Mouse (Mus musculus): ENCODE measurements at regions not wholly inside any gene's neighbourhood (a gene's known extent, or its start where the extent isn't known, plus 50 kb on each side); places are given as distances from the start of the nearest gene placed in this dataset.

DNA sequence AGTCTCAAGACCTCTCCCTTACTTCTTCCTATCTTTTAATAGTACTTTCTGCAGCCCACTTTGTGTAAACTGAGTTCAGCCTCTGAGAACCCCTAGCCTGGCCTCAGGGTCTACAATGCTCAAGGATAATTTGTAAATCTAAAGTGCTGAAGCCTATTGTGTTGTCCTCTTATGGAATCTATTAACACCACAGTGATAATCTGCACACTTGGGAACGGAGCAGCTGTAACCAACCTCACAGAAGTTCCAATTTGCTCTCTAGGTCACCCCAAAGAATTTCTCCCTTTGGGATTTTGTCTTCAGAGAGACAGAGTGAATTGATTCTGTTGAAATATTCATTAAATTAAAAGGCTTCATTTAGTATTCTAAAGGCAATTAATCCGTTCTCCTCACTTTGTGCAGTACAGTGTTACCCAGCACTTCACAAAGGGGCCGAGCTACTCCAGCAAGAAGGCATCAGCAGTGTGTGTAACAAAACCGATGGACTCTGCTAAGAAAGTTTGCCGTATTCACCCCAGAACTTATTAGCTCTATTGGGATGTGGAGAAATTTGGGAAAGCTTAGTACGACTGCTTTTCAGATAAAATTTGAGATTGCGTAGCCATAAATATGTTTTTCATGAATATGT is 773.7 kb downstream of the Dach1 start:
- H3K9ac ChIP-seq (ENCODE audit: low read length) = no peak overlapping the region
- H3K36me3 ChIP-seq (ENCODE audit: control insufficient read depth, insufficient read depth) = no peaks in the 10 kb centered on the region
- H3K27me3 ChIP-seq (ENCODE audit: control insufficient read depth, insufficient read depth, low read length) = no peaks in the 10 kb centered on the region
- no peak overlapping the region for H3K4me2 ChIP-seq (ENCODE audit: low read depth, low read length)
- no peak overlapping the region for H3K27ac ChIP-seq (ENCODE audit: low read length)
- no peak overlapping the region for H3K4me3 ChIP-seq (ENCODE audit: low read length)
- no peak for ATAC-seq (replicated peaks; ENCODE audit: extremely low read depth, insufficient read depth, low FRiP score)
- H3K4me1 ChIP-seq (ENCODE audit: control insufficient read depth, insufficient read depth, low read length) = no peaks in the 10 kb centered on the region
- no peaks in the 10 kb centered on the region for H3K9me3 ChIP-seq (replicated peaks; ENCODE audit: control insufficient read depth, low read length)
- WGBS = 78% methylated on average over 7 of the region's 7 CpGs

DNA sequence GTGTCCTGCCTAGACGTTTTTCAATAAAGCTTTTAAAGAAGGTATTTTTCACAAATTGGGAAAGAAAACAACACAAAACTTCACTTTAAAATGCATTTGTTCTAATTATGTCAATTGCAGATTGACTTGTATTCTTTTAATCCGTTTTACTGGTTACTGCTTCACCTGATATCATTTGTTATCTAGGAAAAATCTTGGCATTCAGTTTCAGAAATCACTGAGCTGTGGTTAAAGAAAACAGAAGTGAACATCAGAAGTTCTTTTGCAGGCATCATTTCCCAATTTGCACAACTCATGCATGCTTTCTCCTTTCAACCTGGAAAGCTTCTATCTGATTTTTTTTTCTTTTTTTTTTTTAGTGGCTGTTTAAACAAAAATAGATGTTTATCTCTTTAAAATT is 780.6 kb downstream of the Dach1 start:
- no peak overlapping the region for H3K9ac ChIP-seq (ENCODE audit: low read length)
- no peak overlapping the region for H3K27ac ChIP-seq (ENCODE audit: low read length)
- 55% methylated on average over 2 of the region's 2 CpGs for WGBS
- no peak overlapping the region for H3K4me2 ChIP-seq (ENCODE audit: low read depth, low read length)
- H3K4me1 ChIP-seq (ENCODE audit: control insufficient read depth, insufficient read depth, low read length) = no peaks in the 10 kb centered on the region
- no peak for ATAC-seq (replicated peaks; ENCODE audit: extremely low read depth, insufficient read depth, low FRiP score)
- H3K9me3 ChIP-seq (replicated peaks; ENCODE audit: control insufficient read depth, low read length) = no peaks in the 10 kb centered on the region
- H3K27me3 ChIP-seq (ENCODE audit: control insufficient read depth, insufficient read depth, low read length) = no peaks in the 10 kb centered on the region
- H3K4me3 ChIP-seq (ENCODE audit: low read length) = no peak overlapping the region
- no peaks in the 10 kb centered on the region for H3K36me3 ChIP-seq (ENCODE audit: control insufficient read depth, insufficient read depth)

DNA sequence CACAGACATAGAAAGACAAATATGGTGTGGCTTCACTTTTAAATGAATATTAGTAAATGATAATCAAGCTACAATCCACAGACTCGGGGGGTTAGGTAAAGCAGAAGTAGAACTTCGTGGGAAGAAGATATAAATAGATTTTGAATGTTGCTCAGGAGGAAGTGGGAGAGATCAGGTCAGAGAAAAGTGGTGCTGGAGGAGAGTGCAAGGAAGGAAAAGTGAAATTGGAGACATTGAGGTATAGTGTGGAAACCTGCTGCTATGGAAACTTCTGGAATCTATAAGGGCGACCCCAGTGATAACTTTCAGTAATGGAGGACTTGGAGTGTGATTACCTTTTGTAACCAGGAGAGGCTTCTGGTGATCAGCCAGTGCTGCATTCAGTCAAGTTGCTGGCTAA is 789.4 kb downstream of the Dach1 start:
- no peaks in the 10 kb centered on the region for H3K4me1 ChIP-seq (ENCODE audit: control insufficient read depth, insufficient read depth, low read length)
- no peak overlapping the region for H3K9ac ChIP-seq (ENCODE audit: low read length)
- no peak overlapping the region for H3K4me3 ChIP-seq (ENCODE audit: low read length)
- H3K27ac ChIP-seq (ENCODE audit: low read length) = no peak overlapping the region
- no peak overlapping the region for H3K4me2 ChIP-seq (ENCODE audit: low read depth, low read length)
- H3K27me3 ChIP-seq (ENCODE audit: control insufficient read depth, insufficient read depth, low read length) = no peaks in the 10 kb centered on the region
- H3K9me3 ChIP-seq (replicated peaks; ENCODE audit: control insufficient read depth, low read length) = no peaks in the 10 kb centered on the region
- ATAC-seq (replicated peaks; ENCODE audit: extremely low read depth, insufficient read depth, low FRiP score) = no peak
- 43% methylated on average over 3 of the region's 3 CpGs for WGBS
- H3K36me3 ChIP-seq (ENCODE audit: control insufficient read depth, insufficient read depth) = no peaks in the 10 kb centered on the region

DNA sequence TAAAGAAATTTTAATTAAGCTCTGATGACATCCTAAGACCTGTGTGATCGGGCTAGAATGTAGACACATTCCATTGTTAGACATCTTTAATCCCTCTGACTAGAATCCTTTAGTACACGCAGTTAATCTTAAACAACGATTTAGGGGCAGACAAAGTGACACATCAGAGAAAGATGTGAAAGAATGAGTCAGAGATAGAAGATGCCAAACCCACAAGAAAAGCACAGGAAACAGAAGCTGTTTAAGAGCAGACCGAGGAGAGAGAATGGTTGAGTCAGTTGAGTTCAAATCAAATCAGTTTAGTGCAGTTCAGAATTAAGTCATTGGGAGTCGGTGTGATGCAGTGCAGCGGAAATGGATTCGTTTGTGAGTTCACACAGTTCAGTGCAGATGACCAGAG is 812.6 kb downstream of the Dach1 start:
- H3K27me3 ChIP-seq (ENCODE audit: control insufficient read depth, insufficient read depth, low read length) = no peaks in the 10 kb centered on the region
- WGBS = 83% methylated on average over 7 of the region's 7 CpGs
- H3K27ac ChIP-seq (ENCODE audit: low read length) = no peak overlapping the region
- ATAC-seq (replicated peaks; ENCODE audit: extremely low read depth, insufficient read depth, low FRiP score) = no peak
- H3K4me3 ChIP-seq (ENCODE audit: low read length) = no peak overlapping the region
- no peak overlapping the region for H3K9ac ChIP-seq (ENCODE audit: low read length)
- H3K36me3 ChIP-seq (ENCODE audit: control insufficient read depth, insufficient read depth) = no peaks in the 10 kb centered on the region
- no peak overlapping the region for H3K4me2 ChIP-seq (ENCODE audit: low read depth, low read length)
- H3K9me3 ChIP-seq (replicated peaks; ENCODE audit: control insufficient read depth, low read length) = no peaks in the 10 kb centered on the region
- H3K4me1 ChIP-seq (ENCODE audit: control insufficient read depth, insufficient read depth, low read length) = no peaks in the 10 kb centered on the region

DNA sequence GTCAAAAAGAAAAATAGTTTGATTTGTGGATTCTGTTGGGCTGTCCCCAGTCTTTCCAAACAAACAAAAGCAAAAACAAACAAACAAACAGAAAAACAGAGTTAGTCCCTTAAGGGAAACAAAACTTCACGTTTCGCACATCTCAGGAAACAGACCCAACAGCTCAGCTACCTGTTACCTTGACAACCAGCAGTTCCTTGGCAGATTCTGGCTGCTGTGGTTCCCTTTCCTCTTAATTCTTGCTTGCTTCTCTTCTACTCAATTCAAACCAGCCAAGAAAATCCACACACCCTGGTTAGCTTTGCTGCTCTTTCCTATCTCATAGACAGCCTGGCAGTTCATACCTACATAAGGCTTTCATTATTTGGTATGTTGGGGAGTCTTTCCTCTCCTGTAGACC is 821.6 kb downstream of the Dach1 start:
- Histone ChIP-seq H3K36me3 (ENCODE audit: control insufficient read depth, insufficient read depth) (no peaks in the 10 kb centered on the region), H3K4me2 (ENCODE audit: low read depth, low read length) (no peak overlapping the region), H3K9me3 (replicated peaks; ENCODE audit: control insufficient read depth, low read length) (no peaks in the 10 kb centered on the region), H3K4me3 (ENCODE audit: low read length) (no peak overlapping the region), H3K27me3 (ENCODE audit: control insufficient read depth, insufficient read depth, low read length) (no peaks in the 10 kb centered on the region), H3K27ac (ENCODE audit: low read length) (no peak overlapping the region), H3K9ac (ENCODE audit: low read length) (no peak overlapping the region), H3K4me1 (ENCODE audit: control insufficient read depth, insufficient read depth, low read length) (no peaks in the 10 kb centered on the region)
- 61% methylated on average over 2 of the region's 2 CpGs for WGBS
- no peak for ATAC-seq (replicated peaks; ENCODE audit: extremely low read depth, insufficient read depth, low FRiP score)

DNA sequence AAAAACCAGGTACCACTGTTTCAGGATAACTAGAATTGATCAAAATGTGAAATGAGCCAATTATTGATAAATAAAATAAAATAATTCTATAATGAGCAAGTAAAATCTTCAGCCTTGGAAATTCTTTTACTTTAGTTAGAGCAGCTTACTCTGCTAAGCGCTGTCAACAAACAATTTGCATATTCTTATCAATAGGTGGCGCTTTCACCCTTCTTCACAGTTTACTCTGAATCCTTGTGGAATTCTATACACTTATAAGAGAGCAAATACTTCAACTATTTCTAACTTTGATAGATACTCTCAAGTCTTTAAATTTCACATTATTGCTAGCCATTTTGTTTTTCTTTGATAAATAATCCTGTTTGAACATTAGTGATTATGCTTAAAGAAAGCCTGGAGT is 812.5 kb upstream of the Klhl1 start:
- Histone ChIP-seq H3K9me3 (replicated peaks; ENCODE audit: control insufficient read depth, low read length) (no peaks in the 10 kb centered on the region), H3K36me3 (ENCODE audit: control insufficient read depth, insufficient read depth) (no peaks in the 10 kb centered on the region), H3K9ac (ENCODE audit: low read length) (no peak overlapping the region), H3K27me3 (ENCODE audit: control insufficient read depth, insufficient read depth, low read length) (no peaks in the 10 kb centered on the region), H3K27ac (ENCODE audit: low read length) (no peak overlapping the region), H3K4me3 (ENCODE audit: low read length) (no peak overlapping the region), H3K4me1 (ENCODE audit: control insufficient read depth, insufficient read depth, low read length) (no peaks in the 10 kb centered on the region), H3K4me2 (ENCODE audit: low read depth, low read length) (no peak overlapping the region)
- 12% methylated on average over 2 of the region's 2 CpGs for WGBS
- no peak for ATAC-seq (replicated peaks; ENCODE audit: extremely low read depth, insufficient read depth, low FRiP score)

DNA sequence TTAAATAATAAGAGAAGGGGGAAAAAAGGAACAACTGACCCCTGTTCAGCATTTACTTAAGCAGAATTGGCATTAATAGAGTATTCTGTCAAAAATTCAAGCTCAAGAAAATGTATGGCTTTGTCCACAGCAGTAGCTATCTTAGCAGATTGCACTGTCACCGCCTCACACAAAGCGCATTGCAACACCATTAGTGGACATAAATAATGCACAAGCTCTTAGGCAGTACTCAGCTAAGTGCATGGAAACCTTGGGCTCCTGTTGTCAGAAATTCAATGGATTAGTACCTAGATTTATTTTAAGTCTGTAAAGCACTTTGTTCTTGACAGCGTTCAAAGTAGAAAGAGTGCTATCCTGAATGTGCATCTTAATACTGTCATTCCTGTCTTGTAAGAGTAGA is 811.1 kb upstream of the Klhl1 start:
- H3K4me3 ChIP-seq (ENCODE audit: low read length) = no peak overlapping the region
- no peak overlapping the region for H3K9ac ChIP-seq (ENCODE audit: low read length)
- no peaks in the 10 kb centered on the region for H3K27me3 ChIP-seq (ENCODE audit: control insufficient read depth, insufficient read depth, low read length)
- no peaks in the 10 kb centered on the region for H3K4me1 ChIP-seq (ENCODE audit: control insufficient read depth, insufficient read depth, low read length)
- H3K9me3 ChIP-seq (replicated peaks; ENCODE audit: control insufficient read depth, low read length) = 0 out of 2 replicates have a peak, but pooled peaks cover 2% of the 10 kb centered on the region
- no peak for ATAC-seq (replicated peaks; ENCODE audit: extremely low read depth, insufficient read depth, low FRiP score)
- no peak overlapping the region for H3K27ac ChIP-seq (ENCODE audit: low read length)
- no peaks in the 10 kb centered on the region for H3K36me3 ChIP-seq (ENCODE audit: control insufficient read depth, insufficient read depth)
- WGBS = 66% methylated on average over 3 of the region's 3 CpGs
- no peak overlapping the region for H3K4me2 ChIP-seq (ENCODE audit: low read depth, low read length)

DNA sequence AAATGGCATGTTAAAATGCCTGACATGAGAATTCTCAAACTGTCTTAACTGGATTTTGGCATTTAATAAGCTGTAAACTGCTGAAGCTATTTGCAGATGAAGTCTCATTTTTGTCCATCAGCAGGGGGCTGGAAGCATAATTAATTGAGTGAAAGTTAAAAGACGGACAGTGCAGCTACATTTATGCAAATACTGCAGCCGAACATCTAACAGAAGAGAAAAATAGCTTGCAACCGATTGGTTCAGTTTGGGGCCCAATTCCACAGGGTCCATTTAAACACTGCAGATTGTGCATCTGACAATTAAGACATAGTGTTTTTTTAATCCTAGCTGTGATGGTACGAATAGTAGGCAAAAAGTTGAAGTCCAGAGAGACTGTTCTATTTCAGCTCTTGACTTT is 774.2 kb upstream of the Klhl1 start:
- Histone ChIP-seq H3K4me2 (ENCODE audit: low read depth, low read length) (no peak overlapping the region), H3K4me3 (ENCODE audit: low read length) (no peak overlapping the region), H3K4me1 (ENCODE audit: control insufficient read depth, insufficient read depth, low read length) (no peaks in the 10 kb centered on the region), H3K36me3 (ENCODE audit: control insufficient read depth, insufficient read depth) (no peaks in the 10 kb centered on the region), H3K27ac (ENCODE audit: low read length) (no peak overlapping the region), H3K9ac (ENCODE audit: low read length) (no peak overlapping the region), H3K9me3 (replicated peaks; ENCODE audit: control insufficient read depth, low read length) (no peaks in the 10 kb centered on the region), H3K27me3 (ENCODE audit: control insufficient read depth, insufficient read depth, low read length) (no peaks in the 10 kb centered on the region)
- no peak for ATAC-seq (replicated peaks; ENCODE audit: extremely low read depth, insufficient read depth, low FRiP score)
- WGBS = 71% methylated on average over 4 of the region's 4 CpGs

DNA sequence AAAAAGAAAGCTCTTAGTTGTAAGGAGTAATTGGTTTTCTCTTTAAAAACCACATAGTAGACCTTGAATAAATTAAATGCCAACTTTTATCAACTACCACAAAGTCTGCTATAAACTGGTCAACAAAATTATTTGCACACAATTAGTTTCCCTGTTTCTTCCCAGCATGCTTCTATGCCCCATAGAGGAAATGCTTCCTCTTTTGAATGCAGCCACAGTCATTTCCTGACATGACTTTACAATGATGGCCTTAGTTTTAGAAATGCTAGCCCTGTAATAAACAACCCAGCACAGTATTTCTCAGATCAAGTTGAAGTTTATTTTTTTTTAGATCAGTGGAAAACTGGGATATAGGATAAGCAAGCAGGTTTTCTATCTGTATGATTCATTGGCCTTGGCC is 768.5 kb upstream of the Klhl1 start:
- ATAC-seq (replicated peaks; ENCODE audit: extremely low read depth, insufficient read depth, low FRiP score) = no peak
- Histone ChIP-seq H3K9me3 (replicated peaks; ENCODE audit: control insufficient read depth, low read length) (no peaks in the 10 kb centered on the region), H3K36me3 (ENCODE audit: control insufficient read depth, insufficient read depth) (no peaks in the 10 kb centered on the region), H3K4me2 (ENCODE audit: low read depth, low read length) (no peak overlapping the region), H3K27ac (ENCODE audit: low read length) (no peak overlapping the region), H3K4me3 (ENCODE audit: low read length) (no peak overlapping the region), H3K4me1 (ENCODE audit: control insufficient read depth, insufficient read depth, low read length) (no peaks in the 10 kb centered on the region), H3K9ac (ENCODE audit: low read length) (no peak overlapping the region), H3K27me3 (ENCODE audit: control insufficient read depth, insufficient read depth, low read length) (no peaks in the 10 kb centered on the region)

DNA sequence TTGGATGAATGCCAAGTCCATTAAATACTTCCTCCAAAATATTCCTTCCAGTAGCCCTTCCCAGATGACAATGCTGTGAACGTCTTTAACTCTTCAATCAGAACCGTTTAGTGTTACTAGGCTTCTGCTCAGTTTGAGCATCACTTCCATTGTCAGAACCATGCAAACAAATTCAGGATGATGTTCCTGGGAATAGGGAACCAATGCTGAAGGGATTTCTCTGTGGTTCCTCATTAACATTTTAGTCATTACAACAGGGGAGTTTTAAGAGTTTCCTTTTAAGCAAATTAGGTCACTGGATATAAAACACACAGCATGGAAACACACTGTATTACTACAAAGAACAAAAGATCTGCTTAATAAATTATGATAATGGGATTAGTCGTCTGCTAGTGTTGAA is 739.6 kb upstream of the Klhl1 start:
- no peaks in the 10 kb centered on the region for H3K4me1 ChIP-seq (ENCODE audit: control insufficient read depth, insufficient read depth, low read length)
- H3K27me3 ChIP-seq (ENCODE audit: control insufficient read depth, insufficient read depth, low read length) = no peaks in the 10 kb centered on the region
- H3K36me3 ChIP-seq (ENCODE audit: control insufficient read depth, insufficient read depth) = no peaks in the 10 kb centered on the region
- no peak overlapping the region for H3K4me3 ChIP-seq (ENCODE audit: low read length)
- H3K27ac ChIP-seq (ENCODE audit: low read length) = no peak overlapping the region
- WGBS = 45% methylated on average over 3 of the region's 3 CpGs
- H3K9ac ChIP-seq (ENCODE audit: low read length) = no peak overlapping the region
- no peak for ATAC-seq (replicated peaks; ENCODE audit: extremely low read depth, insufficient read depth, low FRiP score)
- no peak overlapping the region for H3K4me2 ChIP-seq (ENCODE audit: low read depth, low read length)
- no peaks in the 10 kb centered on the region for H3K9me3 ChIP-seq (replicated peaks; ENCODE audit: control insufficient read depth, low read length)
